Mouse (Mus musculus) thymus, adult 2 months (tissue): ENCODE measurements around the gene Hspa1a. TPM values are rescaled to one million over a fixed set of nuclear protein-coding genes. Genes with fewer than 3 reads are reported as not detected.
"Not testable (repeated sequence)": the region's sequence is repeated elsewhere in the genome, so short reads cannot be mapped to it uniquely, and the experiment has no call there.

Experiments
- DNase-seq: peaks from one replicate; pipeline ENCODE4 v3.0.0; 2021
- H3K27ac ChIP-seq: fragments of 200-500 bp; 2 replicates; pipeline ENCODE4 v1.5.1; 2012; ENCODE audit warnings: low read length, control low read depth; ENCODE audit not compliant: control insufficient read depth, insufficient read depth
- H3K27me3 ChIP-seq: fragments of 200-500 bp; 2 replicates; pipeline ENCODE4 v1.6.1; 2012; ENCODE audit warnings: mild to moderate bottlenecking, low read length, moderate library complexity, mixed read lengths; ENCODE audit not compliant: control insufficient read depth, insufficient read depth
- H3K36me3 ChIP-seq: fragments of 200-500 bp; 2 replicates; pipeline ENCODE4 v1.6.1; 2012; ENCODE audit warnings: mild to moderate bottlenecking, low read length, moderate library complexity; ENCODE audit not compliant: control insufficient read depth, insufficient read depth
- H3K4me1 ChIP-seq: fragments of 200-500 bp; replicated peaks from 2 replicates; pipeline ENCODE4 v1.6.1; 2012; ENCODE audit warnings: low read length; ENCODE audit not compliant: control insufficient read depth, insufficient read depth
- H3K4me3 ChIP-seq: fragments of 200-500 bp; 2 replicates; pipeline ENCODE4 v1.5.1; 2012; ENCODE audit warnings: mild to moderate bottlenecking, low read length, control low read depth, moderate library complexity; ENCODE audit not compliant: control insufficient read depth, insufficient read depth
- CTCF ChIP-seq: fragments of 200-500 bp; IDR thresholded peaks from 2 replicates; pipeline ENCODE4 v1.5.1; 2012; ENCODE audit warnings: mild to moderate bottlenecking, control low read depth, low read length, moderate library complexity, borderline replicate concordance; ENCODE audit not compliant: control insufficient read depth, poor library complexity, insufficient read depth; ENCODE audit errors: extremely low read depth
- POLR2A ChIP-seq: fragments of 200-500 bp; IDR thresholded peaks from 2 replicates; pipeline ENCODE4 v1.6.1; 2012; ENCODE audit warnings: mild to moderate bottlenecking, low read length, control low read depth, moderate library complexity; ENCODE audit not compliant: control insufficient read depth, poor library complexity, insufficient read depth; ENCODE audit errors: extremely low read depth
- WGBS: fragments of 180-500 bp; shearing (Covaris S2); methylation state at CpG from one replicate; pipeline ENCODE4 v1.1.7; 2018; 5-methylcytosine and 5-hydroxymethylcytosine counted together
- polyA plus RNA-seq: library from polyadenylated mRNA; depleted of rRNA; stranded (reverse); fragments of >200 nt; gene quantifications from 2 replicates; pipeline ENCODE4 v1.2.3, GENCODE M21; 2012

The Hspa1a gene
- polyA plus RNA-seq, 1 experiment = 12.2 TPM

GRCm38 (mm10) chr17:35001452-35002152 is 29.6 kb upstream of the Hspa1a start:
- Histone ChIP-seq H3K4me3 (peak overlapping the region; percentile 85), H3K36me3 (peaks cover 22% of the 10 kb centered on the region), H3K4me1 (peaks cover 36% of the 10 kb centered on the region), H3K27ac (peak overlapping the region; percentile 63), H3K27me3 (no peaks in the 10 kb centered on the region)
- under 1% methylated on average over 35 of the region's 35 CpGs for WGBS
- TF ChIP-seq POLR2A (no peak; the same call in 1 of the 2 replicates), CTCF (0 out of 2 replicates have a peak, but pooled peaks have one; percentile 10)
- DNase-seq = peak; percentile 40

GRCm38 (mm10) chr17:35000717-35001451 is 28.9 kb upstream of the Hspa1a start, which contains the start of gene Vars:
Vars (plus strand) TSS chr17:35000987.
- peak within 1 kb of the TSS; percentile 85 for H3K4me3 ChIP-seq
- peak; percentile 80 for DNase-seq
- H3K36me3 ChIP-seq = peaks cover 22% of the 10 kb centered on the region
- no peak for TF ChIP-seq POLR2A
- TF ChIP-seq CTCF = no peak; the same call in 1 of the 2 replicates
- under 1% methylated on average over 83 of the region's 83 CpGs for whole genome bisulfite sequencing
- no peaks in the 10 kb centered on the region for H3K27me3 ChIP-seq
- peaks cover 38% of the 10 kb centered on the region for H3K4me1 ChIP-seq
- H3K27ac ChIP-seq = peak within 1 kb of the TSS; percentile 90

GRCm38 (mm10) chr17:34999871-35000716 is 28.1 kb upstream of the Hspa1a start:
- 2% methylated on average over 30 of the region's 32 CpGs for WGBS
- Histone ChIP-seq H3K4me3 (peak overlapping the region; percentile 85), H3K36me3 (peaks cover 17% of the 10 kb centered on the region), H3K4me1 (peaks cover 38% of the 10 kb centered on the region), H3K27ac (peak overlapping the region; percentile 90)
- peak; percentile 38; the same call in 1 of the 2 replicates for TF ChIP-seq POLR2A
- H3K27me3 ChIP-seq, DNase-seq: not testable (repeated sequence)

- H3K36me3 ChIP-seq = peaks cover 7% of the 10 kb centered on the region; the same call in 1 of the 2 replicates
- no peak for TF ChIP-seq CTCF
- no peak for TF ChIP-seq POLR2A
- DNase-seq = no peak
- H3K4me1 ChIP-seq = peaks cover 38% of the 10 kb centered on the region
- H3K27me3 ChIP-seq = no peaks in the 10 kb centered on the region
- peak overlapping the region; percentile 18 for H3K27ac ChIP-seq
- 60% methylated on average over 15 of the region's 15 CpGs for WGBS
- peak overlapping the region; percentile 47 for H3K4me3 ChIP-seq
These were observed 26.8 kb upstream of the Hspa1a start for GRCm38 (mm10) chr17:34998526-34999430.

- peaks cover 31% of the 10 kb centered on the region for H3K4me1 ChIP-seq
- no peak for TF ChIP-seq CTCF
- TF ChIP-seq POLR2A = no peak
These were observed 25.2 kb upstream of the Hspa1a start for GRCm38 (mm10) chr17:34997142-34997483.

GRCm38 (mm10) chr17:34996411-34997141 is 24.6 kb upstream of the Hspa1a start:
- Histone ChIP-seq H3K36me3 (peaks cover 7% of the 10 kb centered on the region; the same call in 1 of the 2 replicates), H3K4me3 (peak overlapping the region; percentile 17; the same call in 1 of the 2 replicates), H3K27me3 (no peaks in the 10 kb centered on the region), H3K27ac (no peak overlapping the region), H3K4me1 (peaks cover 25% of the 10 kb centered on the region)
- 90% methylated on average over 14 of the region's 14 CpGs for WGBS
- TF ChIP-seq POLR2A = no peak
- no peak for TF ChIP-seq CTCF
- DNase-seq = no peak

More at GRCm38 (mm10) chr17:34997142-34997483, 25.2 kb upstream of the Hspa1a start:
- Histone ChIP-seq H3K27me3 (no peaks in the 10 kb centered on the region), H3K36me3 (peaks cover 7% of the 10 kb centered on the region; the same call in 1 of the 2 replicates), H3K4me3 (peak overlapping the region; percentile 12; the same call in 1 of the 2 replicates), H3K27ac (no peak overlapping the region)
- WGBS = 82% methylated on average over 5 of the region's 5 CpGs
- DNase-seq = no peak

- peaks cover 24% of the 10 kb centered on the region for H3K4me1 ChIP-seq
- not testable (repeated sequence) for H3K27ac ChIP-seq, DNase-seq, H3K4me3 ChIP-seq, H3K27me3 ChIP-seq
- WGBS = 86% methylated on average over 4 of the region's 4 CpGs
- peaks cover 12% of the 10 kb centered on the region; the same call in 1 of the 2 replicates for H3K36me3 ChIP-seq
These were observed 24.0 kb upstream of the Hspa1a start for GRCm38 (mm10) chr17:34995927-34996326.

GRCm38 (mm10) chr17:34995192-34995591 is 23.2 kb upstream of the Hspa1a start:
- not testable (repeated sequence) for DNase-seq, H3K4me3 ChIP-seq, H3K27me3 ChIP-seq, H3K27ac ChIP-seq
- H3K36me3 ChIP-seq = peaks cover 15% of the 10 kb centered on the region; the same call in 1 of the 2 replicates
- 88% methylated on average over 4 of the region's 4 CpGs for WGBS
- H3K4me1 ChIP-seq = peaks cover 24% of the 10 kb centered on the region
